Mouse (Mus musculus): ENCODE measurements around the gene Tex26. TPM values are rescaled to one million over a fixed set of nuclear protein-coding genes. Genes with fewer than 3 reads are reported as not detected.

The Tex26 gene
- total RNA-seq, 2 experiments from 2014 or later: not detected

- DNase-seq (ENCODE audit: low spot score): no peak
These were observed 5.8 kb upstream of the Tex26 start for GRCm38 (mm10) chr5:149433618-149434017.

- no peak for DNase-seq (ENCODE audit: low spot score)
These were observed 5.2 kb upstream of the Tex26 start for GRCm38 (mm10) chr5:149434141-149434690.

GRCm38 (mm10) chr5:149436541-149436940 lies 2.9 kb upstream of the Tex26 start:
- DNase-seq (ENCODE audit: low spot score): no peak

GRCm38 (mm10) chr5:149437150-149437549 lies 2.3 kb upstream of the Tex26 start:
- DNase-seq (ENCODE audit: low spot score): no peak

GRCm38 (mm10) chr5:149440180-149440573 lies 717 bp downstream of the Tex26 start:
- peak; percentile 36 for DNase-seq (ENCODE audit: low spot score)

- DNase-seq (ENCODE audit: low spot score): no peak
These were observed 2.3 kb downstream of the Tex26 start for GRCm38 (mm10) chr5:149441646-149442276.

- DNase-seq (ENCODE audit: low spot score): no peak
These were observed 2.8 kb downstream of the Tex26 start for GRCm38 (mm10) chr5:149442277-149442660.

- DNase-seq (ENCODE audit: low spot score): no peak
These were observed 5.0 kb downstream of the Tex26 start for GRCm38 (mm10) chr5:149444451-149444850.

GRCm38 (mm10) chr5:149446495-149446894 lies 7.0 kb downstream of the Tex26 start:
- no peak for DNase-seq (ENCODE audit: low spot score)

- DNase-seq (ENCODE audit: low spot score): no peak
These were observed 8.3 kb downstream of the Tex26 start for GRCm38 (mm10) chr5:149447733-149448132.

- DNase-seq (ENCODE audit: low spot score): no peak
These were observed 9.9 kb downstream of the Tex26 start for GRCm38 (mm10) chr5:149449406-149449805.

GRCm38 (mm10) chr5:149451209-149451681 lies 11.8 kb downstream of the Tex26 start:
- DNase-seq (ENCODE audit: low spot score): no peak

GRCm38 (mm10) chr5:149454281-149454680 lies 14.8 kb downstream of the Tex26 start:
- peak; percentile 55 for DNase-seq (ENCODE audit: low spot score)

GRCm38 (mm10) chr5:149456544-149456943 lies 17.1 kb downstream of the Tex26 start:
- DNase-seq (ENCODE audit: low spot score): no peak

GRCm38 (mm10) chr5:149462071-149462470 lies 22.6 kb downstream of the Tex26 start:
- DNase-seq (ENCODE audit: low spot score): no peak

GRCm38 (mm10) chr5:149465305-149465704 lies 25.8 kb downstream of the Tex26 start:
- DNase-seq (ENCODE audit: low spot score): no peak

- no peak for DNase-seq (ENCODE audit: low spot score)
These were observed 34.7 kb downstream of the Tex26 start for GRCm38 (mm10) chr5:149474142-149474541.

GRCm38 (mm10) chr5:149474701-149475468 lies 35.4 kb downstream of the Tex26 start:
- DNase-seq (ENCODE audit: low spot score): no peak

- DNase-seq (ENCODE audit: low spot score): no peak
These were observed 42.5 kb downstream of the Tex26 start for GRCm38 (mm10) chr5:149481920-149482319.

- no peak for DNase-seq (ENCODE audit: low spot score)
These were observed 44.0 kb downstream of the Tex26 start for GRCm38 (mm10) chr5:149483321-149484052.

- no peak for DNase-seq (ENCODE audit: low spot score)
These were observed 44.8 kb downstream of the Tex26 start for GRCm38 (mm10) chr5:149484270-149484669.

- no peak for DNase-seq (ENCODE audit: low spot score)
These were observed 46.0 kb downstream of the Tex26 start for GRCm38 (mm10) chr5:149485447-149485846.
